Mouse (Mus musculus) left cerebral cortex, postnatal 10 days (tissue): ENCODE measurements around the gene Nwd1. TPM values are rescaled to one million over a fixed set of nuclear protein-coding genes. Genes with fewer than 3 reads are reported as not detected.

Experiments used
- DNase-seq, 2 experiments: peaks; one replicate each; pipeline ENCODE4 v3.0.0; 2021 to 2022; ENCODE audit warnings: low spot score in 2 of 2, mixed read lengths in 1 of 2; ENCODE audit errors: extremely low spot score in 1 of 2
- intact Hi-C: fragments of 180-260 bp; cut with DNase I; formaldehyde crosslinking; loops from one replicate; pipeline ENCODE4 v1.15.1; 2025
- microRNA-seq: library from miRNA; unstranded; fragments of <30 nt; microRNA quantifications from one replicate; pipeline ENCODE4 v1.2.0, GENCODE M21; 2022
- total RNA-seq, 2 experiments: library from RNA; stranded (reverse); gene quantifications; 2 replicates each; pipeline ENCODE4 v1.2.3; 2021

The Nwd1 gene
- total RNA-seq, 2 experiments from 2014 or later = 24.2 to 28.1 TPM

- intact Hi-C loops = no loop called here
- no peak for DNase-seq
These were observed 110.4 kb downstream of the Nwd1 start for GRCm38 (mm10) chr8:72756771-72757390.

- DNase-seq = no peak
- intact Hi-C loops = no loop called here
These were observed 111.1 kb downstream of the Nwd1 start for GRCm38 (mm10) chr8:72757426-72758195.

DNA sequence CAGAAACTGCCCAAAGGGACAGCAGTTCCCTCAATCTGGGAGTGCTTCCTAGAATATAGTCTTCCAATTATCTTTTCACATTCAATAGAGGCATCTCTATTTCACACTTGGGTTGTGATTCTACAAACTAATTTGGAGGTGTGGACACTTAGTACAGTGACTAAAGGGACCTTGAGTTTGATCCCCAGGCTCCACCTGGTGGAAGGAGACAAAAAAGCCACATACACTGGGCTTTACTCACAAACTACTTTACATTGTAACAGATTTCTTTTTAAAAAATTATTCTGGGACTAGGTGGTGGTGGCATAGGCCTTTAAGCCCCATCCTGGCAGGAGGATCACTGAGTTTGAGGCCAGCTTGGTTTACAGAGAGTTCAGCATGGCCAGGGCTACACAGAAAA is 111.8 kb downstream of the Nwd1 start:
- intact Hi-C loops = no loop called here
- DNase-seq = no peak

DNA sequence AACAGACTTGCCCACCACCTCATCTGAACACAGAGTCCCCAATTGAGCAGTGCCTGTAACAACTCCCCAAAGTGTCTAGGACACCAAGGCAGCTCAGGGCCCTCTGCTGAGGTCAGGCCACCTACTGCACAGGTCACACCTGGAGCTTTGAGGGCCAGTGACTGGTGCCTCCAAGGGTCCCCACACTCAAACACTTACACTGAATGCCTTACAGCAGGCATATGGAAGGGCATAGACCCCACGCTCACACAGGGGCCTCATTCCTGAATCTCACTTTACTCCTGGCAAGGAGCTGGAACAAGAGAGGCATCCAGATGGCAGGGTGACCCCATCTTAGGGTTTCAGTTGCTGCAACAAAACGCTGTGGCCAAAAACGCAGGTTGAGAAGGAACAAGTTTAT is 113.7 kb downstream of the Nwd1 start:
- intact Hi-C loops = no loop called here
- DNase-seq = no peak

DNA sequence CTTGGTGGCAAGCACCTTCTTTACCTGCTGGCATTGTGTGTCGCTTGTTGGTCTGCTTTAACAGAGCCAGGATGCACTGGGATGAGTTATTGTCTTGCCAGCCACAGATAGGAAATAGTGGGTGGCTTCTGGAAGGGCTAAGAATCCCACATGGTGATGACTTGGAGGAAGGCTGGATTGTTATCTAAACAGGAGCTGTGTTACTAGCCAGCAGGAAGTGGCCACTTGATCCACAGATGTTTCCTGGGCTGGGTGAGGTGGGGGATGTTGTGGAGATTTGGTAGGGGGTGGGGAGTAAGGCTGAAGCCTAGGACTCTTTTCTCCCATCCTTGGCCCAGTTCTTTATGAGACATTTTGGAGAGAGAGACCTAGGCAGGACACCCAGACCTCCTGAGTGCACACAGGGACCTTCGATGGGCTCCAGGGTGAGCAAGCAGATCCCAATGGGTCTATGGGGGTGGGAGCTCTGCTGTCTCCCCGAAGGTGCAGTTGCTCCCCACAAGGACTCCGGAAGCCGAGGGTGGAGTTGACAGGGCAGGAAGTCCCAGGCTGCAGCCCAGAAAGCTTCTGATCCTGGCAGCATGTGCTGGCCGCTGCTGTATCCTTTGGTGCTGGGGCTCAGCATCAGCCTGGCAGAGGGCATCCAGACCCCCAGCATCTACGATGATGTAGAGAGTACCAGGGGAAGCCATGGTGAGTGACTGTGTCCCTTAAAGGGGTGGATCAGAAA is 115.0 kb downstream of the Nwd1 start, which contains the start of gene F2rl3:
F2rl3 (plus strand) TSS at position 559 of the 730 bp plus-strand sequence.
- DNase-seq = peak in 1 of 2 experiments; percentile 53
- intact Hi-C loops = no loop called here

GRCm38 (mm10) chr8:72762306-72762705 is 115.8 kb downstream of the Nwd1 start:
- intact Hi-C loops = no loop called here
- DNase-seq = no peak

- intact Hi-C loops = no loop called here
- DNase-seq = no peak
These were observed 119.2 kb downstream of the Nwd1 start for GRCm38 (mm10) chr8:72765696-72766095.

- intact Hi-C loops = no loop called here
- DNase-seq = no peak
These were observed 120.3 kb downstream of the Nwd1 start for GRCm38 (mm10) chr8:72766777-72767176.

Small RNA genes lying within 50 kb of the gene (microRNA-seq; reads per million reads assigned to microRNA genes)
- gene Gm26237 = not detected

Other genes starting within 250 kb of the Nwd1 start
- gene Eps15l1, start 225.3 kb upstream of the Nwd1 start, total RNA-seq = 10 to 100 TPM; 69.6 to 72.0 TPM
- gene Calr3, start 202.8 kb upstream of the Nwd1 start, total RNA-seq = 1 to 10 TPM in 1 of 2 experiments, under 1 TPM in 1; 0.88 to 1.0 TPM
- 10 to 100 TPM; 12.8 to 13.6 TPM for gene 1700030K09Rik, start 202.8 kb upstream of the Nwd1 start, total RNA-seq
- 10 to 100 TPM; 66.5 to 72.0 TPM for gene Cherp, start 171.5 kb upstream of the Nwd1 start, total RNA-seq
- 10 to 100 TPM; 45.9 to 49.9 TPM for gene Slc35e1, start 154.1 kb upstream of the Nwd1 start, total RNA-seq
- 1 to 10 TPM; 9.4 to 9.6 TPM for gene Med26, start 98.4 kb upstream of the Nwd1 start, total RNA-seq
- gene Smim7, start 75.6 kb upstream of the Nwd1 start, total RNA-seq = 100 to 1,000 TPM; 124 to 137 TPM
- gene Tmem38a, start 74.7 kb upstream of the Nwd1 start, total RNA-seq = 10 to 100 TPM; 91.3 to 98.5 TPM
- 100 to 1,000 TPM; 148 to 159 TPM for gene Sin3b, start 76.6 kb downstream of the Nwd1 start, total RNA-seq
- gene F2rl3, start 115.2 kb downstream of the Nwd1 start, total RNA-seq = under 1 TPM in 1 of 2 experiments, not detected in 1; 0.47 TPM